Mouse (Mus musculus): ENCODE data around the gene Gm45062.
"Not testable (repeated sequence)": the region's sequence is repeated elsewhere in the genome, so short reads cannot be mapped to it uniquely, and the experiment has no call there.

Gm45062 gene

GRCm38 (mm10) chr6:8319591-8319990, 60.3 kb downstream of the Gm45062 start:
- no peak for DNase-seq

GRCm38 (mm10) chr6:8331496-8331895, 72.2 kb downstream of the Gm45062 start:
- not testable (repeated sequence) for DNase-seq

- DNase-seq: no peak
These were observed 74.1 kb downstream of the Gm45062 start for GRCm38 (mm10) chr6:8333380-8333779.

- DNase-seq: no peak
These were observed 77.5 kb downstream of the Gm45062 start for GRCm38 (mm10) chr6:8336487-8337390.

GRCm38 (mm10) chr6:8339453-8339852, 80.2 kb downstream of the Gm45062 start:
- DNase-seq: no peak

GRCm38 (mm10) chr6:8343271-8343670, 84.0 kb downstream of the Gm45062 start:
- DNase-seq: no peak

- DNase-seq: peak; percentile 35
These were observed 86.1 kb downstream of the Gm45062 start for GRCm38 (mm10) chr6:8345219-8345856.

GRCm38 (mm10) chr6:8347154-8347553, 87.9 kb downstream of the Gm45062 start:
- no peak for DNase-seq

GRCm38 (mm10) chr6:8348344-8348743, 89.1 kb downstream of the Gm45062 start:
- no peak for DNase-seq

- DNase-seq: no peak
These were observed 89.9 kb downstream of the Gm45062 start for GRCm38 (mm10) chr6:8349060-8349670.

- DNase-seq: no peak
These were observed 92.3 kb downstream of the Gm45062 start for GRCm38 (mm10) chr6:8351507-8351906.

GRCm38 (mm10) chr6:8352533-8353168, 93.4 kb downstream of the Gm45062 start:
- DNase-seq: no peak

GRCm38 (mm10) chr6:8353461-8353860, 94.2 kb downstream of the Gm45062 start:
- DNase-seq: no peak

- no peak for DNase-seq
These were observed 95.6 kb downstream of the Gm45062 start for GRCm38 (mm10) chr6:8354846-8355245.

GRCm38 (mm10) chr6:8358232-8358631, 99.0 kb downstream of the Gm45062 start:
- DNase-seq: no peak

- no peak for DNase-seq
These were observed 99.5 kb downstream of the Gm45062 start for GRCm38 (mm10) chr6:8358782-8359181.

- no peak for DNase-seq
These were observed 101.6 kb downstream of the Gm45062 start for GRCm38 (mm10) chr6:8360805-8361204.

- no peak for DNase-seq
These were observed 104.9 kb downstream of the Gm45062 start for GRCm38 (mm10) chr6:8364033-8364756.

- DNase-seq: no peak
These were observed 105.5 kb downstream of the Gm45062 start for GRCm38 (mm10) chr6:8364757-8365150.

- DNase-seq: no peak
These were observed 108.4 kb downstream of the Gm45062 start for GRCm38 (mm10) chr6:8367675-8368074.

- DNase-seq: no peak
These were observed 109.1 kb downstream of the Gm45062 start for GRCm38 (mm10) chr6:8368198-8368864.

GRCm38 (mm10) chr6:8370624-8371023, 111.4 kb downstream of the Gm45062 start:
- no peak for DNase-seq

All from layer of hippocampus, adult 9-11 months (tissue).